Mouse (Mus musculus) testis, adult 2 months (tissue): ENCODE data around the gene Gxylt2.

Experiments used
- CTCF ChIP-seq: fragments of 200-500 bp; IDR thresholded peaks from 2 replicates; pipeline ENCODE4 v1.5.1; 2012; ENCODE audit warnings: low read depth, mild to moderate bottlenecking, inconsistent platforms, low read length, moderate library complexity; ENCODE audit not compliant: control insufficient read depth, insufficient read depth, insufficient replicate concordance
- POLR2A ChIP-seq: fragments of 200-500 bp; IDR thresholded peaks from 2 replicates; pipeline ENCODE4 v1.6.1; 2012; ENCODE audit warnings: low read depth, mild to moderate bottlenecking, inconsistent platforms, low read length, moderate library complexity; ENCODE audit not compliant: control insufficient read depth

DNA sequence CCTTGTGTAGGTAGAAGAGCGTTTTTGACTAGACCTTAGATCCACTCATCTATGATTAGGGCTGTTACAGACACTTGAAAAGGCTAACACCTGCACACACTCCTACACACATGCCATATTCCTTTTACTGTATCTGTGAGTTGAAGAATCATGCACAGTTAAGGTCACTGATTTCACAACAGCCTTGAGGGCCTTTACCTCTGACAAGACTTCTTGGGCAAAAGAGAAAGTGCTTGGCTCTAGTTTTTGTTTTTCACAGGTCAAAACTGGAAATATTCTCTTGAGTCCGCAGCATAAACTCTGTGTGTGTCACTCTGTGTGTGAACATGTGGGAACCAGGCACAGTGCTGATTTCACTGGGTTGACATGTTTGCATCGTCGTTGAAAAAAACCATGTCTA lies 105.6 kb downstream of the Gxylt2 start:
- TF ChIP-seq CTCF (no peak), POLR2A (no peak)
